Mouse (Mus musculus): ENCODE measurements around the gene Gm4491. TPM values are rescaled to one million over a fixed set of nuclear protein-coding genes. Genes with fewer than 3 reads are reported as not detected.
A peak's percentile ranks its signal among the peaks of the same experiment; 100 is the strongest.

The Gm4491 gene
- polyA plus RNA-seq, 1 experiment from 2014 or later = not detected

GRCm38 (mm10) chr14:57109194-57109593, 6.5 kb downstream of the Gm4491 start:
- DNase-seq (ENCODE audit: low spot score) = peak; percentile 85

GRCm38 (mm10) chr14:57107916-57108315, 7.8 kb downstream of the Gm4491 start:
- Histone ChIP-seq H3K27ac (ENCODE audit: low read depth, low read length) (no peak overlapping the region), H3K36me3 (ENCODE audit: control insufficient read depth, insufficient read depth, low read length) (no peaks in the 10 kb centered on the region), H3K9me3 (ENCODE audit: control insufficient read depth, low read length) (no peaks in the 10 kb centered on the region), H3K4me3 (ENCODE audit: low read depth, low read length) (no peak overlapping the region), H3K27me3 (ENCODE audit: control insufficient read depth, insufficient read depth, low read length) (peaks cover 41% of the 10 kb centered on the region), H3K4me2 (replicated peaks; ENCODE audit: low read depth, low read length) (no peak overlapping the region), H3K4me1 (replicated peaks; ENCODE audit: control insufficient read depth, insufficient read depth, low read length) (peaks cover 2% of the 10 kb centered on the region; the same call in 1 of the 2 replicates), H3K9ac (ENCODE audit: low read depth, low read length) (no peak overlapping the region)
- ATAC-seq (ENCODE audit: low FRiP score) (no peak), DNase-seq (ENCODE audit: low spot score) (no peak)
- 76% methylated on average over 5 of the region's 5 CpGs for WGBS

More at GRCm38 (mm10) chr14:57109194-57109593, 6.5 kb downstream of the Gm4491 start:
- Histone ChIP-seq H3K27me3 (ENCODE audit: control insufficient read depth, insufficient read depth, low read length) (peaks cover 29% of the 10 kb centered on the region), H3K36me3 (ENCODE audit: control insufficient read depth, insufficient read depth, low read length) (no peaks in the 10 kb centered on the region), H3K9ac (ENCODE audit: low read depth, low read length) (no peak overlapping the region), H3K4me1 (replicated peaks; ENCODE audit: control insufficient read depth, insufficient read depth, low read length) (peaks cover 2% of the 10 kb centered on the region; the same call in 1 of the 2 replicates), H3K4me3 (ENCODE audit: low read depth, low read length) (no peak overlapping the region), H3K4me2 (replicated peaks; ENCODE audit: low read depth, low read length) (no peak overlapping the region), H3K27ac (ENCODE audit: low read depth, low read length) (no peak overlapping the region), H3K9me3 (ENCODE audit: control insufficient read depth, low read length) (no peaks in the 10 kb centered on the region)
- ATAC-seq (ENCODE audit: low FRiP score) = no peak
- WGBS = 8% methylated on average over 4 of the region's 4 CpGs

DNA sequence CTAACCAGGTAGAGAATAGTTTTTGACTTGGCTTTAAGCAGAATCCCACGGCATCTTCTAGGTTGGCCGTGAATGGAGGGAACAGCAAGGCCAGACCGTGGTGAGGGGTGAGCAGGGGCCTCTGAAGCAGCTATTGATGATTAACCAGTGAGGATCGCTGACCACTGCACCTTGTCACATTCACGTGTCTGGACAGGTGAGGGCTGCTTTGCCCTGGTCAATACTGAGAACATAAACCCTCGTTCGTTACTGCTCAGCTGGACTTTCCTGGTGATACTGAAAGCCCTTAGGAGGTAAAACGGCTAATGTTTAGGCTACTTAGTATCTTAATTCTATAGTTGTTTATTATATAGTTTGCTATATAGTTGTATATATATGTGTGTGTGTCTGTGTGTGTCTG, 8.6 kb downstream of the Gm4491 start:
- H3K9me3 ChIP-seq (ENCODE audit: control insufficient read depth, low read length) = no peaks in the 10 kb centered on the region
- 76% methylated on average over 8 of the region's 8 CpGs for WGBS
- no peak overlapping the region for H3K9ac ChIP-seq (ENCODE audit: low read depth, low read length)
- no peak overlapping the region for H3K27ac ChIP-seq (ENCODE audit: low read depth, low read length)
- DNase-seq (ENCODE audit: low spot score) (no peak), ATAC-seq (ENCODE audit: low FRiP score) (no peak)
- no peak overlapping the region for H3K4me2 ChIP-seq (replicated peaks; ENCODE audit: low read depth, low read length)
- peaks cover 2% of the 10 kb centered on the region; the same call in 1 of the 2 replicates for H3K4me1 ChIP-seq (replicated peaks; ENCODE audit: control insufficient read depth, insufficient read depth, low read length)
- no peak overlapping the region for H3K4me3 ChIP-seq (ENCODE audit: low read depth, low read length)
- no peaks in the 10 kb centered on the region for H3K36me3 ChIP-seq (ENCODE audit: control insufficient read depth, insufficient read depth, low read length)
- peaks cover 48% of the 10 kb centered on the region for H3K27me3 ChIP-seq (ENCODE audit: control insufficient read depth, insufficient read depth, low read length)

DNA sequence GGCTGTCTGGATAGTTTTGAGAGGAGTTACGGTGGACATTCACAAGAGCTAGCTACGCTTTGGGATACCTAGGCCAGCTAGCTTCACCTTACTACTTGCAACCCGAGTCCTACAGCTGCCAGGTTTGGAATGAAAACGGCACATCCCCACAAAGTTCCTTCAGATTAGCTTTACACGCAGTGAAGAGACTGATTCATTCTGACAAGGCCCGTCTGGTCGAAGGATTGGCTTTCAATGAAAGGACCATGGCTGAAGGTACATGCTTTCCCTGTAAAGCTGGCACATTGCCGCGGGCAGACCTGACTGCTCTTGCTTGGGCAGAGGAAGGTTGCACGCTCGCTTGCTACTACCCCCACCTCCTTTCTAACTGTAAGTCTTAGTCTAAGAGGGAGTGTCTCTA, 10.0 kb downstream of the Gm4491 start:
- DNase-seq (ENCODE audit: low spot score) (peak; percentile 13), ATAC-seq (ENCODE audit: low FRiP score) (no peak)
- Histone ChIP-seq H3K4me3 (ENCODE audit: low read depth, low read length) (no peak overlapping the region), H3K27ac (ENCODE audit: low read depth, low read length) (no peak overlapping the region), H3K27me3 (ENCODE audit: control insufficient read depth, insufficient read depth, low read length) (peaks cover 53% of the 10 kb centered on the region), H3K9me3 (ENCODE audit: control insufficient read depth, low read length) (no peaks in the 10 kb centered on the region), H3K36me3 (ENCODE audit: control insufficient read depth, insufficient read depth, low read length) (no peaks in the 10 kb centered on the region), H3K4me1 (replicated peaks; ENCODE audit: control insufficient read depth, insufficient read depth, low read length) (peaks cover 2% of the 10 kb centered on the region; the same call in 1 of the 2 replicates), H3K4me2 (replicated peaks; ENCODE audit: low read depth, low read length) (no peak overlapping the region), H3K9ac (ENCODE audit: low read depth, low read length) (no peak overlapping the region)
- 44% methylated on average over 11 of the region's 11 CpGs for WGBS

DNA sequence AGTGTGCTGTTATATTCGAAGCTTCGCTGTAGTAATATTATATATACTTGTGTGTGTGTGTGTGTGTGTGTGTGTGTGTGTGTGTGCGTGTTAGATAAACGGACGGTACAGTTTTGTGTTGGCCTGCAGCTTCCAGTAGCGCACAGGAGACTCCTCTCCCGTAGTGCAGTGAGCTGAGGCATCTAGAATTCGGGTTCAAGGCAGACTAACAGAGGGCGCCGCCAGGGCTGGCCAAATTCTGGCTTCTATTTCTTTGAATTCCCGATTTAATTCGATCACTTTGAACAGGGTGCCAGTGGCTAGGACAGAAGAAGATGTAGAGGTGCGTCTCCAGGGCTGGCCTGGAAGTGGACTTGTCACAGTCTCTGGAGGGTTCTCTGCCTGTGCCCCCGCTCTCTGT, 10.6 kb downstream of the Gm4491 start:
- Histone ChIP-seq H3K4me1 (replicated peaks; ENCODE audit: control insufficient read depth, insufficient read depth, low read length) (peaks cover 2% of the 10 kb centered on the region; the same call in 1 of the 2 replicates), H3K4me3 (ENCODE audit: low read depth, low read length) (no peak overlapping the region; the same call in 1 of the 2 replicates), H3K4me2 (replicated peaks; ENCODE audit: low read depth, low read length) (peak overlapping the region; percentile 98), H3K27me3 (ENCODE audit: control insufficient read depth, insufficient read depth, low read length) (peaks cover 53% of the 10 kb centered on the region), H3K27ac (ENCODE audit: low read depth, low read length) (no peak overlapping the region), H3K9me3 (ENCODE audit: control insufficient read depth, low read length) (no peaks in the 10 kb centered on the region), H3K9ac (ENCODE audit: low read depth, low read length) (no peak overlapping the region), H3K36me3 (ENCODE audit: control insufficient read depth, insufficient read depth, low read length) (no peaks in the 10 kb centered on the region)
- ATAC-seq (ENCODE audit: low FRiP score) = no peak
- DNase-seq (ENCODE audit: low spot score) = peak; percentile 27
- WGBS = 9% methylated on average over 14 of the region's 14 CpGs

GRCm38 (mm10) chr14:57104106-57105023, 11.3 kb downstream of the Gm4491 start, which contains the start of gene Gjb2:
Gene Gjb2, minus strand, starts transcription at chr14:57104702.
- Histone ChIP-seq H3K9me3 (ENCODE audit: control insufficient read depth, low read length) (no peaks in the 10 kb centered on the region), H3K4me1 (replicated peaks; ENCODE audit: control insufficient read depth, insufficient read depth, low read length) (peaks cover 2% of the 10 kb centered on the region; the same call in 1 of the 2 replicates), H3K27ac (ENCODE audit: low read depth, low read length) (no peak within 1 kb of the TSS), H3K4me3 (ENCODE audit: low read depth, low read length) (peak within 1 kb of the TSS; percentile 48), H3K36me3 (ENCODE audit: control insufficient read depth, insufficient read depth, low read length) (no peaks in the 10 kb centered on the region), H3K27me3 (ENCODE audit: control insufficient read depth, insufficient read depth, low read length) (peaks cover 53% of the 10 kb centered on the region), H3K9ac (ENCODE audit: low read depth, low read length) (peak within 1 kb of the TSS; percentile 8; the same call in 1 of the 2 replicates), H3K4me2 (replicated peaks; ENCODE audit: low read depth, low read length) (peak within 1 kb of the TSS; percentile 98)
- WGBS = 1% methylated on average over 77 of the region's 101 CpGs
- ATAC-seq (ENCODE audit: low FRiP score) (peak; percentile 56), DNase-seq (ENCODE audit: low spot score) (peak; percentile 67)

DNA sequence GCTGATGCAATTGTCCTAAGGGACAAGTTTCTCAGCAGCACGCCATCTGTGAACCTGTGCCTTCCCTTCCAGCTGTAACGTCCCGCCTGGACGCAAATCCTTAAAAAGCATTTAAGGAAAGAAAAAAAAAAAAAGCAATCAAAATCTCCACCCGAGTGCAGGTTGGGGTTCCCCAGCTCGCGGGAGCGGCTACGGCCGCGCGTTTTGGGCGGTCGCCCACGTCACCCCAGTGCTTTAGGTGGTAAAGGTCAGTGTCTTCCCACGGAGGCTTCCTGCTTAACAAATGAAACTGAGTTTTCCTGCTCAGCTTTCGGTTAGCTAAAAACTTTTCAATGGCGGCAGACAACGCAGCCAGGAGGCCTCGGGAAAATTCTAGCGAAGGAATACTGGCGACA, 12.0 kb downstream of the Gm4491 start:
- Histone ChIP-seq H3K4me1 (replicated peaks; ENCODE audit: control insufficient read depth, insufficient read depth, low read length) (peaks cover 2% of the 10 kb centered on the region; the same call in 1 of the 2 replicates), H3K36me3 (ENCODE audit: control insufficient read depth, insufficient read depth, low read length) (no peaks in the 10 kb centered on the region), H3K4me2 (replicated peaks; ENCODE audit: low read depth, low read length) (peak overlapping the region; percentile 98), H3K9ac (ENCODE audit: low read depth, low read length) (peak overlapping the region; percentile 8; the same call in 1 of the 2 replicates), H3K9me3 (ENCODE audit: control insufficient read depth, low read length) (no peaks in the 10 kb centered on the region), H3K4me3 (ENCODE audit: low read depth, low read length) (peak overlapping the region; percentile 48), H3K27me3 (ENCODE audit: control insufficient read depth, insufficient read depth, low read length) (peaks cover 53% of the 10 kb centered on the region), H3K27ac (ENCODE audit: low read depth, low read length) (no peak overlapping the region)
- WGBS = under 1% methylated on average over 22 of the region's 22 CpGs
- ATAC-seq (ENCODE audit: low FRiP score) (no peak), DNase-seq (ENCODE audit: low spot score) (no peak)

- H3K4me3 ChIP-seq (ENCODE audit: low read depth, low read length) = no peak overlapping the region
These were observed 12.6 kb downstream of the Gm4491 start for GRCm38 (mm10) chr14:57103121-57103520.

More at GRCm38 (mm10) chr14:57103121-57103520, 12.6 kb downstream of the Gm4491 start:
- Histone ChIP-seq H3K4me2 (replicated peaks; ENCODE audit: low read depth, low read length) (peak overlapping the region; percentile 98), H3K36me3 (ENCODE audit: control insufficient read depth, insufficient read depth, low read length) (no peaks in the 10 kb centered on the region), H3K4me1 (replicated peaks; ENCODE audit: control insufficient read depth, insufficient read depth, low read length) (peaks cover 2% of the 10 kb centered on the region; the same call in 1 of the 2 replicates), H3K27ac (ENCODE audit: low read depth, low read length) (no peak overlapping the region), H3K9ac (ENCODE audit: low read depth, low read length) (no peak overlapping the region), H3K27me3 (ENCODE audit: control insufficient read depth, insufficient read depth, low read length) (peaks cover 53% of the 10 kb centered on the region), H3K9me3 (ENCODE audit: control insufficient read depth, low read length) (no peaks in the 10 kb centered on the region)
- ATAC-seq (ENCODE audit: low FRiP score) (no peak), DNase-seq (ENCODE audit: low spot score) (no peak)
- WGBS = 49% methylated on average over 6 of the region's 6 CpGs

Data from hindbrain, embryonic 11.5 days (tissue).